Mouse (Mus musculus): Measurements from ENCODE around the gene Ctrb1. TPM values are rescaled to one million over a fixed set of nuclear protein-coding genes. Genes with fewer than 3 reads are reported as not detected.

The Ctrb1 gene
- total and polyA plus RNA-seq, 3 experiments, result not detected

GRCm38 (mm10) chr8:111713817-111714216 is 23.0 kb upstream of the Ctrb1 start:
- Histone ChIP-seq H3K4me3 (ENCODE audit: low read depth, low read length) (no peak overlapping the region), H3K36me3 (replicated peaks) (no peaks in the 10 kb centered on the region), H3K4me1 (ENCODE audit: insufficient read depth, low read depth, low read length) (peaks cover 10% of the 10 kb centered on the region; the same call in 1 of the 2 replicates)

DNA sequence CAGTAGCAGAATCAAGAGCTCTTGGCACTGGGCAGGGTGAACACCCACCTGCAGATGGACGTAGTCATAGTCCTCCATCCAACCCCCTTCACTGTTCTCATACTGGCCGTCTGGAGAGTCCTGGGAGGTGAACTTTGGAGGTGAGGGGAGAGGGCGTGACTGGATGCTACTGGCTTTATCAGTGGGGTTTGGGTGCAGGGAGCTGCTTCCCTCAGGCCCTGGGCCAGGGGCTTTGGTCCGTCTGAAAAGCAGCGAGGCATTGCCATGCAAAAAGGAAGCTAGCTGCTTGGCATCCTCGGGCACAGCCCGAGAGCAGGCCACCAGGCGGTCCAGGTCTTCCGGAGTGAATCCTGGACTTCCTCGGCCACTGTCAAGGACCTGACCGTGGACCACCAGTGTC is 22.5 kb upstream of the Ctrb1 start:
- no peak overlapping the region for H3K4me3 ChIP-seq (ENCODE audit: low read depth, low read length)
- peaks cover 10% of the 10 kb centered on the region; the same call in 1 of the 2 replicates for H3K4me1 ChIP-seq (ENCODE audit: insufficient read depth, low read depth, low read length)
- peaks cover 59% of the 10 kb centered on the region for H3K27me3 ChIP-seq (ENCODE audit: insufficient read depth, low read length)
- no peaks in the 10 kb centered on the region for H3K36me3 ChIP-seq (replicated peaks)
- TF ChIP-seq GATA2 (IDR thresholded peaks at IDR 0.05; ENCODE audit: borderline replicate concordance, low read depth, low read length) (no peak), CTCF (IDR thresholded peaks at IDR 0.05; ENCODE audit: low read depth, low read length) (no peak), TAL1 (conservative IDR thresholded peaks at IDR 0.05; ENCODE audit: low read depth, low read length) (no peak), POLR2AphosphoS5 (IDR thresholded peaks at IDR 0.05; ENCODE audit: insufficient replicate concordance, low read depth, low read length) (no peak)
- ATAC-seq (ENCODE audit: extremely low read depth, insufficient number of reproducible peaks, low FRiP score, poor library complexity, severe bottlenecking) (no peak), DNase-seq (ENCODE audit: low spot score) (no peak)
- no peaks in the 10 kb centered on the region for H3K9me3 ChIP-seq (replicated peaks)

More at GRCm38 (mm10) chr8:111713817-111714216, 23.0 kb upstream of the Ctrb1 start:
- DNase-seq (ENCODE audit: low spot score), result no peak
- TF ChIP-seq CTCF (IDR thresholded peaks at IDR 0.05; ENCODE audit: low read depth, low read length) (no peak), POLR2AphosphoS5 (IDR thresholded peaks at IDR 0.05; ENCODE audit: insufficient replicate concordance, low read depth, low read length) (no peak), TAL1 (conservative IDR thresholded peaks at IDR 0.05; ENCODE audit: low read depth, low read length) (no peak), GATA2 (IDR thresholded peaks at IDR 0.05; ENCODE audit: borderline replicate concordance, low read depth, low read length) (no peak), GATA1 (IDR thresholded peaks at IDR 0.05; ENCODE audit: borderline replicate concordance, low read length) (no peak)
- ATAC-seq (ENCODE audit: extremely low read depth, insufficient number of reproducible peaks, low FRiP score, poor library complexity, severe bottlenecking), result no peak
- peaks cover 57% of the 10 kb centered on the region for H3K27me3 ChIP-seq (ENCODE audit: insufficient read depth, low read length)
- no peaks in the 10 kb centered on the region for H3K9me3 ChIP-seq (replicated peaks)

DNA sequence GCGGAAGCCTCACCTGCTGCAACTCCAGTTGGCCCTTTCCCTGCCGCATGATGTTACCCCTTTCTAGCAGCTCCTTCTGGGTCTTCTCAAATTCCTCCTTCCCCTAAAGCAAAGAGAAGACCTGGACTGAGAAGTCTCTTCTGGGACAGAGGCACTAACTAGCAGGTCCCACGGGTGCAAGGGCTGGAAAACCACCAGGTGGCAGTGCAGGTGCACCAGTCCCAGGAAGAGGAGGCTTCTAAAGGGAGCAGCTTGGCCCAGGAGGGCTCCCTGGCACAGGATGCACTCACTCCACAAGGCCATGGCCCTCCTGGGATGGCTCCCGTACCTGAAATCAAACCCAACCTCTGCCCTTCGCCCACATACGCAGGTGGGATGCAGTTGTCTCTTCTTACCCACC is 21.8 kb upstream of the Ctrb1 start:
- H3K27me3 ChIP-seq (ENCODE audit: insufficient read depth, low read length), result peaks cover 53% of the 10 kb centered on the region
- H3K9me3 ChIP-seq (replicated peaks), result no peaks in the 10 kb centered on the region
- peak; percentile 62 for DNase-seq (ENCODE audit: low spot score)
- peaks cover 4% of the 10 kb centered on the region; the same call in 1 of the 2 replicates for H3K4me1 ChIP-seq (ENCODE audit: insufficient read depth, low read depth, low read length)
- TF ChIP-seq TAL1 (conservative IDR thresholded peaks at IDR 0.05; ENCODE audit: low read depth, low read length) (no peak), CTCF (IDR thresholded peaks at IDR 0.05; ENCODE audit: low read depth, low read length) (peak; percentile 43; the same call in 1 of the 2 replicates)
- H3K36me3 ChIP-seq (replicated peaks), result no peaks in the 10 kb centered on the region
- ATAC-seq (ENCODE audit: extremely low read depth, insufficient number of reproducible peaks, low FRiP score, poor library complexity, severe bottlenecking), result no peak; the same call in 1 of the 2 replicates
- no peak overlapping the region for H3K4me3 ChIP-seq (ENCODE audit: low read depth, low read length)

- H3K27me3 ChIP-seq (ENCODE audit: insufficient read depth, low read length), result peaks cover 53% of the 10 kb centered on the region
- no peak for ATAC-seq (ENCODE audit: extremely low read depth, insufficient number of reproducible peaks, low FRiP score, poor library complexity, severe bottlenecking)
- 0 out of 2 replicates have a peak, but pooled peaks cover 2% of the 10 kb centered on the region for H3K4me1 ChIP-seq (ENCODE audit: insufficient read depth, low read depth, low read length)
- no peak overlapping the region for H3K4me3 ChIP-seq (ENCODE audit: low read depth, low read length)
- no peaks in the 10 kb centered on the region for H3K36me3 ChIP-seq (replicated peaks)
- DNase-seq (ENCODE audit: low spot score), result no peak
- no peaks in the 10 kb centered on the region for H3K9me3 ChIP-seq (replicated peaks)
- TF ChIP-seq GATA1 (IDR thresholded peaks at IDR 0.05; ENCODE audit: borderline replicate concordance, low read length), result no peak
- no peak for TF ChIP-seq CTCF (IDR thresholded peaks at IDR 0.05; ENCODE audit: low read depth, low read length)
- TF ChIP-seq GATA2 (IDR thresholded peaks at IDR 0.05; ENCODE audit: borderline replicate concordance, low read depth, low read length), result no peak
- TF ChIP-seq TAL1 (conservative IDR thresholded peaks at IDR 0.05; ENCODE audit: low read depth, low read length), result no peak
- TF ChIP-seq POLR2AphosphoS5 (IDR thresholded peaks at IDR 0.05; ENCODE audit: insufficient replicate concordance, low read depth, low read length), result no peak
These were observed 21.3 kb upstream of the Ctrb1 start for GRCm38 (mm10) chr8:111712135-111712534.

DNA sequence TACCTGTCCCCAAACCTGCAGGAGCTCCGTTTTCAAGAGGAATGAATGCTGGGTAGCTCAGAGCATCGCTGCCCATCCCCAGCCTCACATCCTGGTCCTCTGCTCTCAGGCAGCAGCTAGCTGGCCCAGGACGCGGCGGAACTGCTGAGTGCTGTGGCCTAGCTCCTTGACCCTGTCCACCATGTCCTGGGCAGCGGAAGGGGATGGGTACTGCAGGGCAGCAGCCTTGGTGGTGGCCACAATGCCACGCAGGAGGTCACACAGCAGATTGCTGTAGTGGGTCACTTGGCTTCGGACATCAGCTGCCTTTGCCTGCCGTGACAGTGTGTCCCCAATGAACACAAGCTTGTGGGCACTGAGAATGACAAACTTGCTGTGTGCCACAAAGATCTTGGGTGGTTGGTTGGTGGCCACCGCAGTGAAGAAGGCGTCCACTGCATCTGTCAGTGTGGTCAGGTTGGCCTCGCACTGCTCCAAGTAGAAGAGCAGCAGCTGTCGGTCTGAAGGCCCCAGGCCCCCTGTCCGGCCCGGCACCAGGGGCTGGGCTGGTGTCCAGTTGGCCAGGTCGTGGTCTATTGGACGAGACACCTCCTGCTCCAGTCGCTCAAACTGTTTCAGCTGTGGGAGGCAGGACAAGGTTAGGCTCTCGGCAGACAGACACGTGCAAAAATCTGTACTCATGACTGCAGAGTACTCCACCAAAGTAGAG is 20.1 kb upstream of the Ctrb1 start:
- DNase-seq (ENCODE audit: low spot score) (no peak), ATAC-seq (ENCODE audit: extremely low read depth, insufficient number of reproducible peaks, low FRiP score, poor library complexity, severe bottlenecking) (no peak)
- peaks cover 53% of the 10 kb centered on the region for H3K27me3 ChIP-seq (ENCODE audit: insufficient read depth, low read length)
- TF ChIP-seq GATA1 (IDR thresholded peaks at IDR 0.05; ENCODE audit: borderline replicate concordance, low read length) (no peak), POLR2AphosphoS5 (IDR thresholded peaks at IDR 0.05; ENCODE audit: insufficient replicate concordance, low read depth, low read length) (no peak), TAL1 (conservative IDR thresholded peaks at IDR 0.05; ENCODE audit: low read depth, low read length) (no peak), CTCF (IDR thresholded peaks at IDR 0.05; ENCODE audit: low read depth, low read length) (no peak), GATA2 (IDR thresholded peaks at IDR 0.05; ENCODE audit: borderline replicate concordance, low read depth, low read length) (no peak)
- H3K9me3 ChIP-seq (replicated peaks), result no peaks in the 10 kb centered on the region
- H3K4me1 ChIP-seq (ENCODE audit: insufficient read depth, low read depth, low read length), result 0 out of 2 replicates have a peak, but pooled peaks cover 2% of the 10 kb centered on the region
- H3K36me3 ChIP-seq (replicated peaks), result no peaks in the 10 kb centered on the region
- H3K4me3 ChIP-seq (ENCODE audit: low read depth, low read length), result no peak overlapping the region

DNA sequence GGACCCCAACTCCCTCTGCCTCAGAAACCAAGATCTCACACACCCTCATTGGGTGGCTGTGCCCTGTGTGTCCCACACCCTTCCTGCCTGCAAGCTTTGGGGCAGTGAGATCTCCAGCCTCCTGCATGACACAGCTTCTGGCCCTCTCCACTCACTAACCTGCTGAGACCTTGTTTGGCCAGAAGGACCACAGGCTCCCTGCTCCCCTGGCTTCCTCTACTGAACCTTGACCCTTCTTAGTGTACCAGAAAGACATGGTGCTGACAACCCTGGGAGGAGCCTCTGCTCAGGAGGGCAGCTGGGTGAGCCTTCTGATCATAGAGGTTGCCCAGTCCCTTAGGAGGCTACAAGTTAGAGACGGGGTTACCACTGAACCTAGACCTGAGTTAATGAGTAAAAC is 18.4 kb upstream of the Ctrb1 start:
- no peak overlapping the region for H3K4me3 ChIP-seq (ENCODE audit: low read depth, low read length)
- H3K27me3 ChIP-seq (ENCODE audit: insufficient read depth, low read length), result peaks cover 66% of the 10 kb centered on the region
- no peaks in the 10 kb centered on the region for H3K36me3 ChIP-seq (replicated peaks)
- no peaks in the 10 kb centered on the region for H3K9me3 ChIP-seq (replicated peaks)
- ATAC-seq (ENCODE audit: extremely low read depth, insufficient number of reproducible peaks, low FRiP score, poor library complexity, severe bottlenecking) (no peak), DNase-seq (ENCODE audit: low spot score) (no peak)
- TF ChIP-seq CTCF (IDR thresholded peaks at IDR 0.05; ENCODE audit: low read depth, low read length) (no peak), GATA2 (IDR thresholded peaks at IDR 0.05; ENCODE audit: borderline replicate concordance, low read depth, low read length) (no peak), TAL1 (conservative IDR thresholded peaks at IDR 0.05; ENCODE audit: low read depth, low read length) (no peak), GATA1 (IDR thresholded peaks at IDR 0.05; ENCODE audit: borderline replicate concordance, low read length) (no peak), POLR2AphosphoS5 (IDR thresholded peaks at IDR 0.05; ENCODE audit: insufficient replicate concordance, low read depth, low read length) (no peak)
- 0 out of 2 replicates have a peak, but pooled peaks cover 2% of the 10 kb centered on the region for H3K4me1 ChIP-seq (ENCODE audit: insufficient read depth, low read depth, low read length)

Data from G1E (cell line).